ENCODE assay signal across 13 mouse cellular contexts in the genomic region with DNA sequence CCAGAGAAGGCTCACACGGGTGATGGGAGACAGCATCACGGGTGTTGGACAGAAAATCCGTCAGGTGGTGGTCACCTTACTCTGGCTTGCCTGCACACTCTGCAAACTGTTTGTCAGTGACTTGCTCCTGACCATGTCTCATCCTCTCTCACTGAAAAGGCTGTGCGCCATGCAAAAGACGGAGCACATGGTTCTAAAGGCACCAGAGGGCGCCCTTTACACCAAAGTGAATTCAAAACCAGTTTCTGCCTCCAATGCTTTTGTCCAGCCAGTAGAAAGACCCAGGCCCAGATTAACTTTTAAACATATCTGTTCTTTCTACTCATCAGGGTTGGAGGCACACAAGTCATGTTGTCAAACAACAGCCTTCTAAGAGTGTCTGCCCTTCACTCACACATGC. TPM values are rescaled to one million over a fixed set of nuclear protein-coding genes. Genes with fewer than 3 reads are reported as not detected.
A peak's percentile ranks its signal among the peaks of the same experiment; 100 is the strongest.
DNase-seq lines count a peak whose midpoint lies in the region; ATAC-seq and TF ChIP-seq lines count a peak whose summit lies in the region.
"Had no signal": no experiment of that assay in that cellular context is flagged by ENCODE, and none has a peak within 500 bp of the region (broad histone marks: within the 10 kb centered on the region; RNA-seq: fewer than 3 reads in every experiment).

No protein-coding gene starts in this region.

- no peak for TF ChIP-seq EP300 in liver, embryonic 14.5 days (IDR thresholded peaks at IDR 0.05; ENCODE audit: low read depth)
- no peak for TF ChIP-seq EP300 in liver, postnatal 0 days (IDR thresholded peaks at IDR 0.05; ENCODE audit: low read depth)

- no peak overlapping the region for H3K9ac ChIP-seq in liver, embryonic 14.5 days (replicated peaks)
- no peak overlapping the region for H3K9ac ChIP-seq in liver, embryonic 11.5 days (ENCODE audit: low read depth, low read length)
- H3K9ac ChIP-seq in liver, postnatal 0 days (replicated peaks): no peak overlapping the region
- H3K9ac ChIP-seq: hindbrain, embryonic 15.5 days; liver, embryonic 13.5 days; midbrain, embryonic 15.5 days had no signal

- no peaks in the 10 kb centered on the region for H3K9me3 ChIP-seq in liver, embryonic 14.5 days (ENCODE audit: control insufficient read depth, low read length)
- no peaks in the 10 kb centered on the region for H3K9me3 ChIP-seq in liver, embryonic 11.5 days (ENCODE audit: control insufficient read depth, low read length)
- H3K9me3 ChIP-seq in liver, postnatal 0 days (ENCODE audit: low read length): no peaks in the 10 kb centered on the region
- H3K9me3 ChIP-seq: hindbrain, embryonic 15.5 days; liver, embryonic 13.5 days; midbrain, embryonic 15.5 days had no signal

- H3K27me3 ChIP-seq in liver, embryonic 14.5 days (ENCODE audit: control insufficient read depth, insufficient read depth, low read length): no peaks in the 10 kb centered on the region; the same call in 1 of the 2 replicates
- H3K27me3 ChIP-seq in liver, embryonic 11.5 days (replicated peaks; ENCODE audit: control insufficient read depth, insufficient read depth, low read length): 0 out of 2 replicates have a peak, but pooled peaks cover 10% of the 10 kb centered on the region
- no peaks in the 10 kb centered on the region; the same call in 1 of the 2 replicates for H3K27me3 ChIP-seq in liver, postnatal 0 days (ENCODE audit: insufficient read depth, low read length)
- H3K27me3 ChIP-seq: hindbrain, embryonic 15.5 days; midbrain, embryonic 15.5 days had no signal

- no peak overlapping the region for H3K4me2 ChIP-seq in liver, embryonic 14.5 days (ENCODE audit: low read depth)
- H3K4me2 ChIP-seq in liver, embryonic 11.5 days: no peak overlapping the region
- H3K4me2 ChIP-seq in liver, postnatal 0 days (ENCODE audit: low read depth, low read length): no peak overlapping the region
- H3K4me2 ChIP-seq: hindbrain, embryonic 15.5 days; liver, embryonic 13.5 days; midbrain, embryonic 15.5 days had no signal

- H3K27ac ChIP-seq in liver, embryonic 14.5 days: no peak overlapping the region
- no peak overlapping the region for H3K27ac ChIP-seq in liver, embryonic 11.5 days (ENCODE audit: low read depth, low read length)
- H3K27ac ChIP-seq in liver, postnatal 0 days (ENCODE audit: low read depth): no peak overlapping the region
- H3K27ac ChIP-seq: hindbrain, embryonic 15.5 days; liver, embryonic 13.5 days; midbrain, embryonic 15.5 days had no signal

- no peak overlapping the region for H3K4me3 ChIP-seq in liver, embryonic 14.5 days (ENCODE audit: insufficient read depth in 1 of 2, low read depth in 2 of 2, low read length in 2 of 2)
- no peak overlapping the region for H3K4me3 ChIP-seq in liver, embryonic 11.5 days (ENCODE audit: low read depth, low read length)
- H3K4me3 ChIP-seq in liver, postnatal 0 days (ENCODE audit: low read depth, low read length): no peak overlapping the region
- H3K4me3 ChIP-seq: erythroblast, embryonic 14.5 days; hindbrain, embryonic 15.5 days; liver, embryonic 13.5 days; midbrain, embryonic 15.5 days had no signal

- peak; percentile 35 to 38 for DNase-seq in cerebellum, postnatal 10 days
- no peak for DNase-seq in cerebellum, adult 8-10 months
- peak in 1 of 3 experiments; percentile 4 for DNase-seq in liver, embryonic 14.5 days (ENCODE audit: low read depth in 3 of 3, low spot score in 3 of 3)
- no peak for DNase-seq in liver, embryonic 11.5 days (ENCODE audit: low spot score)
- DNase-seq in R1 (ENCODE audit: low read depth, low spot score): peak; percentile 75
- no peak for DNase-seq in liver, postnatal 0 days
- DNase-seq in thymus, postnatal 10 days (ENCODE audit: low spot score in 2 of 2): no peak
- no peak for DNase-seq in kidney, postnatal 14 days
- DNase-seq: cerebellum, adult 18-20 months; liver, embryonic 13.5 days had no signal

- H3K4me1 ChIP-seq in liver, embryonic 14.5 days (replicated peaks; ENCODE audit: control insufficient read depth in 2 of 2, insufficient read depth in 2 of 2, low read length in 1 of 2): no peaks in the 10 kb centered on the region
- no peaks in the 10 kb centered on the region for H3K4me1 ChIP-seq in liver, embryonic 11.5 days (replicated peaks; ENCODE audit: control insufficient read depth, insufficient read depth, low read length)
- no peaks in the 10 kb centered on the region for H3K4me1 ChIP-seq in liver, postnatal 0 days (ENCODE audit: insufficient read depth)

- peak; percentile 57 for TF ChIP-seq CTCF in liver, embryonic 14.5 days (IDR thresholded peaks at IDR 0.05; ENCODE audit: low read depth)
- peak; percentile 40 for TF ChIP-seq CTCF in liver, postnatal 0 days (IDR thresholded peaks at IDR 0.05; ENCODE audit: low read depth)

- ATAC-seq in liver, embryonic 14.5 days (ENCODE audit: insufficient read depth): no peak
- ATAC-seq in liver, embryonic 11.5 days (replicated peaks; ENCODE audit: low FRiP score): no peak
- no peak for ATAC-seq in liver, postnatal 0 days
- ATAC-seq: midbrain, embryonic 15.5 days had no signal

- WGBS in liver, embryonic 14.5 days (ENCODE audit: insufficient replicate concordance): 49% methylated on average over 6 of the region's 6 CpGs
- 54% methylated on average over 6 of the region's 6 CpGs for WGBS in liver, embryonic 11.5 days
- WGBS in liver, postnatal 0 days (ENCODE audit: insufficient replicate concordance): 63% methylated on average over 6 of the region's 6 CpGs

- no peaks in the 10 kb centered on the region for H3K36me3 ChIP-seq in liver, embryonic 14.5 days (replicated peaks; ENCODE audit: control insufficient read depth, insufficient read depth, low read depth)
- no peaks in the 10 kb centered on the region for H3K36me3 ChIP-seq in liver, embryonic 11.5 days (ENCODE audit: control insufficient read depth, insufficient read depth, low read length)
- no peaks in the 10 kb centered on the region for H3K36me3 ChIP-seq in liver, postnatal 0 days (replicated peaks; ENCODE audit: insufficient read depth, low read length)
- H3K36me3 ChIP-seq: hindbrain, embryonic 15.5 days; liver, embryonic 13.5 days; midbrain, embryonic 15.5 days had no signal

RNA-seq across cellular contexts. Expression of gene A830031A19Rik, which starts 22.0 kb away (rescaled TPM):
- not detected in 2 replicates for polyA plus RNA-seq in liver, embryonic 14.5 days (2012; rRNA removed)
- not detected in 2 replicates for polyA plus RNA-seq in liver, embryonic 14.5 days (2014; fragmentation: Nextera tagmentation; extraction: Ambion mirVana)
- polyA plus RNA-seq in liver, embryonic 11.5 days (2014; fragmentation: Nextera tagmentation; extraction: Ambion mirVana): not detected in 2 replicates
- not detected in 2 replicates for polyA plus RNA-seq in liver, postnatal 0 days (2015; fragmentation: Nextera tagmentation; extraction: Ambion mirVana)
- polyA plus RNA-seq: erythroblast, embryonic 14.5 days; hindbrain, embryonic 15.5 days; liver, embryonic 13.5 days had no signal

RNA-seq across cellular contexts. Expression of gene Bcl11a, which starts 25.0 kb away (rescaled TPM):
- 10.9 and 13.0 TPM in 2 replicates for polyA plus RNA-seq in liver, embryonic 14.5 days (2012; rRNA removed)
- polyA plus RNA-seq in liver, embryonic 14.5 days (2014; fragmentation: Nextera tagmentation; extraction: Ambion mirVana): 29.4 and 33.0 TPM in 2 replicates
- 92.2 and 95.4 TPM in 2 replicates for polyA plus RNA-seq in liver, embryonic 11.5 days (2014; fragmentation: Nextera tagmentation; extraction: Ambion mirVana)
- 6.6 and 10.3 TPM in 2 replicates for polyA plus RNA-seq in liver, postnatal 0 days (2015; fragmentation: Nextera tagmentation; extraction: Ambion mirVana)

Comparison
In these comparisons a context has a peak if more than half of its experiments do, and no peak if none do; other contexts are left out.
1. DNase-seq: peak in cerebellum, postnatal 10 days (2 of 2) and R1 (single experiment); none in cerebellum, adult 8-10 months (single experiment), liver, embryonic 11.5 days (single experiment), liver, postnatal 0 days (single experiment), thymus, postnatal 10 days (0 of 2) and kidney, postnatal 14 days (single experiment).